ENCODE assay signal across 17 mouse cellular contexts in genomic region chr13:13525877-13526276, GRCm38 (mm10).
DNase-seq lines count a peak whose midpoint lies in the region; ATAC-seq and TF ChIP-seq lines count a peak whose summit lies in the region.
"Had no signal": no experiment of that assay in that cellular context is flagged by ENCODE, and none has a peak within 500 bp of the region (broad histone marks: within the 10 kb centered on the region; RNA-seq: fewer than 3 reads in every experiment).

No protein-coding gene starts in this region.

- DNase-seq in lung, postnatal 0 days (ENCODE audit: low spot score): peak; percentile 54
- no peak for DNase-seq in lung, postnatal 4 days
- peak; percentile 42 for DNase-seq in adipocyte (ENCODE audit: low spot score)
- DNase-seq in monocyte, adult 2 months (ENCODE audit: low read depth in 1 of 2, low spot score in 2 of 2): peak; percentile 37 to 47
- DNase-seq in adrenal gland, postnatal 4 days (ENCODE audit: low spot score in 2 of 2): no peak
- DNase-seq: adrenal gland, adult 2 months; cerebellum, adult 8-10 months; kidney, adult 2 months; kidney, postnatal 25 days; thymus, postnatal 14 days had no signal

- H3K27ac ChIP-seq in lung, postnatal 0 days (ENCODE audit: low read length): no peak overlapping the region
- H3K27ac ChIP-seq in forebrain, embryonic 15.5 days (replicated peaks): no peak overlapping the region
- H3K27ac ChIP-seq: forebrain, embryonic 13.5 days; heart, embryonic 15.5 days; limb, embryonic 13.5 days; midbrain, embryonic 13.5 days had no signal

- no peaks in the 10 kb centered on the region for H3K9me3 ChIP-seq in lung, postnatal 0 days (ENCODE audit: low read length)
- H3K9me3 ChIP-seq in forebrain, embryonic 15.5 days: no peaks in the 10 kb centered on the region
- H3K9me3 ChIP-seq: forebrain, embryonic 13.5 days; heart, embryonic 15.5 days; limb, embryonic 13.5 days; midbrain, embryonic 13.5 days had no signal

- no peaks in the 10 kb centered on the region for H3K27me3 ChIP-seq in lung, postnatal 0 days (replicated peaks; ENCODE audit: insufficient read depth, low read length)
- H3K27me3 ChIP-seq in forebrain, embryonic 15.5 days: no peaks in the 10 kb centered on the region
- H3K27me3 ChIP-seq: forebrain, embryonic 13.5 days; heart, embryonic 15.5 days; limb, embryonic 13.5 days; midbrain, embryonic 13.5 days had no signal

- no peak for TF ChIP-seq EP300 in lung, postnatal 0 days (IDR thresholded peaks at IDR 0.05)

- 86% methylated on average over 5 of the region's 5 CpGs for WGBS in lung, postnatal 0 days
- WGBS in forebrain, embryonic 15.5 days: 86% methylated on average over 5 of the region's 5 CpGs

- no peak overlapping the region for H3K4me3 ChIP-seq in lung, postnatal 0 days (ENCODE audit: low read depth, low read length)
- H3K4me3 ChIP-seq in forebrain, embryonic 15.5 days: no peak overlapping the region
- H3K4me3 ChIP-seq: forebrain, embryonic 13.5 days; heart, embryonic 15.5 days; limb, embryonic 13.5 days; midbrain, embryonic 13.5 days had no signal

- no peaks in the 10 kb centered on the region for H3K36me3 ChIP-seq in lung, postnatal 0 days (ENCODE audit: insufficient read depth, low read length)
- no peaks in the 10 kb centered on the region for H3K36me3 ChIP-seq in forebrain, embryonic 15.5 days
- H3K36me3 ChIP-seq: heart, embryonic 15.5 days; limb, embryonic 13.5 days; midbrain, embryonic 13.5 days had no signal

- no peak for ATAC-seq in lung, postnatal 0 days
- ATAC-seq in common myeloid progenitor, adult 5-6 weeks (replicated peaks; ENCODE audit: low read depth, poor library complexity, severe bottlenecking): peak; percentile 22
- no peak for ATAC-seq in forebrain, embryonic 15.5 days (replicated peaks)
- ATAC-seq: CD4-positive, CD25-positive, alpha-beta regulatory T cell, adult 4 months; forebrain, embryonic 13.5 days; midbrain, embryonic 13.5 days had no signal

- H3K4me1 ChIP-seq in lung, postnatal 0 days (ENCODE audit: insufficient read depth, low read depth, low read length): peaks cover 4% of the 10 kb centered on the region; the same call in 1 of the 2 replicates
- H3K4me1 ChIP-seq in forebrain, embryonic 15.5 days: no peaks in the 10 kb centered on the region
- H3K4me1 ChIP-seq: midbrain, embryonic 13.5 days had no signal

- no peak overlapping the region for H3K4me2 ChIP-seq in lung, postnatal 0 days (replicated peaks; ENCODE audit: low read depth, low read length)
- H3K4me2 ChIP-seq in forebrain, embryonic 15.5 days (replicated peaks): no peak overlapping the region
- H3K4me2 ChIP-seq: forebrain, embryonic 13.5 days; heart, embryonic 15.5 days; limb, embryonic 13.5 days; midbrain, embryonic 13.5 days had no signal

- no peak overlapping the region for H3K9ac ChIP-seq in lung, postnatal 0 days (replicated peaks; ENCODE audit: low read depth)
- no peak overlapping the region for H3K9ac ChIP-seq in forebrain, embryonic 15.5 days (replicated peaks)
- H3K9ac ChIP-seq: forebrain, embryonic 13.5 days; heart, embryonic 15.5 days; limb, embryonic 13.5 days; midbrain, embryonic 13.5 days had no signal

- no peak for TF ChIP-seq CTCF in lung, postnatal 0 days (IDR thresholded peaks at IDR 0.05)

Comparison
In these comparisons a context has a peak if more than half of its experiments do, and no peak if none do; other contexts are left out.
1. DNase-seq: peak in lung, postnatal 0 days (single experiment), adipocyte (single experiment) and monocyte, adult 2 months (2 of 2); none in lung, postnatal 4 days (0 of 2) and adrenal gland, postnatal 4 days (0 of 2).